Mouse (Mus musculus): ENCODE data around the gene Atxn1.

GRCm38 (mm10) chr13:45595416-45595815, 369.4 kb downstream of the Atxn1 start:
- TF ChIP-seq CTCF (IDR thresholded peaks at IDR 0.05; ENCODE audit: insufficient read depth, low read depth, low read length): no peak
- TF ChIP-seq POLR2A (IDR thresholded peaks at IDR 0.05; ENCODE audit: insufficient read depth, low read depth, low read length): no peak

Measured in olfactory bulb, adult 2 months (tissue).